Mouse (Mus musculus): ENCODE data around the gene Focad.

- no peak for TF ChIP-seq CTCF (IDR thresholded peaks at IDR 0.05; ENCODE audit: borderline replicate concordance, insufficient read depth, low read depth, low read length)
- no peak for TF ChIP-seq POLR2A (IDR thresholded peaks at IDR 0.05; ENCODE audit: borderline replicate concordance, insufficient read depth, low read length)
Observed at GRCm38 (mm10) chr4:88448976-88449375, 354.5 kb downstream of the Focad start.

Measured in cerebellum, adult 2 months (tissue).